Mouse (Mus musculus): ENCODE results near the gene Lyrm7.
"Not testable (repeated sequence)": the region's sequence is repeated elsewhere in the genome, so short reads cannot be mapped to it uniquely, and the experiment has no call there.

The Lyrm7 gene

GRCm38 (mm10) chr11:54860256-54861038 is at the start of gene Lyrm7:
Lyrm7 (minus strand) TSS chr11:54860916.
- peak; percentile 95 for DNase-seq (ENCODE audit: extremely low read depth, insufficient read length, low spot score)

- DNase-seq (ENCODE audit: extremely low read depth, insufficient read length, low spot score): no peak
Measured at GRCm38 (mm10) chr11:54910081-54910665, 49.5 kb upstream of the Lyrm7 start.

- DNase-seq (ENCODE audit: extremely low read depth, insufficient read length, low spot score): no peak
Measured at GRCm38 (mm10) chr11:54909273-54909672, 48.6 kb upstream of the Lyrm7 start.

GRCm38 (mm10) chr11:54907259-54907658 is 46.5 kb upstream of the Lyrm7 start:
- no peak for DNase-seq (ENCODE audit: extremely low read depth, insufficient read length, low spot score)

- no peak for DNase-seq (ENCODE audit: extremely low read depth, insufficient read length, low spot score)
Measured at GRCm38 (mm10) chr11:54906466-54906865, 45.8 kb upstream of the Lyrm7 start.

GRCm38 (mm10) chr11:54905931-54906330 is 45.2 kb upstream of the Lyrm7 start:
- DNase-seq (ENCODE audit: extremely low read depth, insufficient read length, low spot score): no peak

GRCm38 (mm10) chr11:54905086-54905485 is 44.4 kb upstream of the Lyrm7 start:
- no peak for DNase-seq (ENCODE audit: extremely low read depth, insufficient read length, low spot score)

GRCm38 (mm10) chr11:54903940-54904706 is 43.4 kb upstream of the Lyrm7 start:
- no peak for DNase-seq (ENCODE audit: extremely low read depth, insufficient read length, low spot score)

- no peak for DNase-seq (ENCODE audit: extremely low read depth, insufficient read length, low spot score)
Measured at GRCm38 (mm10) chr11:54903339-54903738, 42.6 kb upstream of the Lyrm7 start.

- DNase-seq (ENCODE audit: extremely low read depth, insufficient read length, low spot score): no peak
Measured at GRCm38 (mm10) chr11:54902333-54903323, 41.9 kb upstream of the Lyrm7 start, which contains the start of gene Gpx3. Gpx3 (plus strand) TSS chr11:54902453.

- DNase-seq (ENCODE audit: extremely low read depth, insufficient read length, low spot score): no peak
Measured at GRCm38 (mm10) chr11:54899657-54900056, 38.9 kb upstream of the Lyrm7 start.

- no peak for DNase-seq (ENCODE audit: extremely low read depth, insufficient read length, low spot score)
Measured at GRCm38 (mm10) chr11:54897470-54897869, 36.8 kb upstream of the Lyrm7 start.

GRCm38 (mm10) chr11:54896646-54897045 is 35.9 kb upstream of the Lyrm7 start:
- not testable (repeated sequence) for DNase-seq (ENCODE audit: extremely low read depth, insufficient read length, low spot score)

GRCm38 (mm10) chr11:54894589-54894988 is 33.9 kb upstream of the Lyrm7 start:
- no peak for DNase-seq (ENCODE audit: extremely low read depth, insufficient read length, low spot score)

GRCm38 (mm10) chr11:54892091-54892490 is 31.4 kb upstream of the Lyrm7 start:
- no peak for DNase-seq (ENCODE audit: extremely low read depth, insufficient read length, low spot score)

GRCm38 (mm10) chr11:54891341-54891740 is 30.6 kb upstream of the Lyrm7 start:
- no peak for DNase-seq (ENCODE audit: extremely low read depth, insufficient read length, low spot score)

GRCm38 (mm10) chr11:54887927-54888326 is 27.2 kb upstream of the Lyrm7 start:
- no peak for DNase-seq (ENCODE audit: extremely low read depth, insufficient read length, low spot score)

- DNase-seq (ENCODE audit: extremely low read depth, insufficient read length, low spot score): no peak
Measured at GRCm38 (mm10) chr11:54885406-54885805, 24.7 kb upstream of the Lyrm7 start.

GRCm38 (mm10) chr11:54884937-54885336 is 24.2 kb upstream of the Lyrm7 start:
- no peak for DNase-seq (ENCODE audit: extremely low read depth, insufficient read length, low spot score)

- DNase-seq (ENCODE audit: extremely low read depth, insufficient read length, low spot score): no peak
Measured at GRCm38 (mm10) chr11:54884197-54884828, 23.6 kb upstream of the Lyrm7 start.

All from 3134 (cell line).